Mouse (Mus musculus) brain, embryonic 14.5 days (tissue): ENCODE measurements at regions not wholly inside any gene's neighbourhood (a gene's known extent, or its start where the extent isn't known, plus 50 kb on each side); places are given as distances from the start of the nearest gene placed in this dataset.
A peak's percentile ranks its signal among the peaks of the same experiment; 100 is the strongest.
"Not testable (repeated sequence)": the region's sequence is repeated elsewhere in the genome, so short reads cannot be mapped to it uniquely, and the experiment has no call there.

ENCODE experiments used
- DNase-seq: peaks from one replicate; pipeline ENCODE4 v3.0.0-alpha.2; 2011; ENCODE audit warnings: low read depth
- CTCF ChIP-seq: fragments of 200-500 bp; IDR thresholded peaks from 2 replicates; pipeline ENCODE4 v1.5.1; 2012; ENCODE audit warnings: inconsistent platforms, mild to moderate bottlenecking, moderate library complexity, borderline replicate concordance; ENCODE audit not compliant: insufficient read depth, insufficient read length; ENCODE audit errors: extremely low read depth
- POLR2A ChIP-seq: fragments of 200-500 bp; IDR thresholded peaks from 2 replicates; pipeline ENCODE4 v1.6.1; 2012; ENCODE audit warnings: mild to moderate bottlenecking, inconsistent platforms, borderline replicate concordance; ENCODE audit not compliant: poor library complexity, insufficient read depth, insufficient read length, severe bottlenecking; ENCODE audit errors: extremely low read depth

DNA sequence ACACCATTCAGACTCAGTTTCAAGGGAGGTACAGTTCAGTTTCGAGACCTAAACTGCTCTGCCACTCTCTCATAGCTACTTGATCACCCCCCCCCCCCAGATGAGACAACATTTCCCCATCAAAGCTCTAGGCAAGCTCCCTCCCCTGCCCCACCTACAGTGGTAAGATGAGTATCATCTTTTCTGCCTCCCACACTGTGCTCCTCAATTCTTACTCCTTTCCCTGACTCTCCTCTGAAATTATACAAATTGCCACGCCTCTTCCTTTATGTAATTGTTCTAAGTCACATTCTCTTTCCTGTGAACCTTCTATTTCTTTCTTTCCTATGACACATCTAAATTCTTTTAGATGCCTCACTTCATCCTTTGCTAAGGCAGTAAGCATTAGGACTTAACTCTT lies 321.6 kb downstream of the Htr1b start:
- DNase-seq, result no peak
- TF ChIP-seq CTCF (no peak), POLR2A (no peak)

- TF ChIP-seq CTCF (no peak), POLR2A (no peak)
- DNase-seq, result no peak
Measured at GRCm38 (mm10) chr9:81308532-81309191, 325.0 kb downstream of the Htr1b start.

DNA sequence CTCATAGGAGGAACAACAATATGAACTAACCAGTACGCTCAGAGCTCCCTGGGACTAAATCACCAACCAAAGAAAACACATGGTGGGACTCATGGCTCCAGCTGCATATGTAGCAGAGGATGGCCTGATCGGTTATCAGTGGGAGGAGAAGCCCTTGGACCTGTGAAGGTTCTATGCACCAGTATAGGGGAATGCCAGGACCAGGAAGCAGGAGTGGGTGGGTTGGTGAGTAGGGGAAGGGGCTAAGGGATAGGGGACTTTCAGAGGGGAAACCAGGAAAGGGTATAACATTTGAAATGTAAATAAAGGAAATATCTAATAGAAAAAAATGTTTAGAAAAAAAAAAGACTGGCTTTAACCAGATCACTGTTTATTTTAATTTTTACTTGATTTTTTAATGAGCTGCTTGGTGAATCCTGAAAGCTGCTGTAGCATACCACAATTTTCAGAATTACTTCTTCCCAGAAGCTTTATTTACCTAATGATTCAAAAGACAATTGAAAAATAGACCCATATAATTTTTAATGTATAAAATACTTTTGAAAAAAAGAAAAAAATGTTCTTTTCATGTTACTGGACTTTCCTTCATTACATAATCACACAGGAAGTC lies 328.1 kb downstream of the Htr1b start:
- TF ChIP-seq POLR2A, result no peak
- no peak for TF ChIP-seq CTCF

GRCm38 (mm10) chr9:81275751-81276150 lies 357.9 kb downstream of the Htr1b start:
- TF ChIP-seq POLR2A, result no peak
- TF ChIP-seq CTCF, result no peak
- peak; percentile 1 for DNase-seq

More for the DNA sequence above, 328.1 kb downstream of the Htr1b start:
- no peak for DNase-seq

GRCm38 (mm10) chr9:81275336-81275735 lies 358.3 kb downstream of the Htr1b start:
- TF ChIP-seq POLR2A (no peak), CTCF (no peak)
- no peak for DNase-seq

DNA sequence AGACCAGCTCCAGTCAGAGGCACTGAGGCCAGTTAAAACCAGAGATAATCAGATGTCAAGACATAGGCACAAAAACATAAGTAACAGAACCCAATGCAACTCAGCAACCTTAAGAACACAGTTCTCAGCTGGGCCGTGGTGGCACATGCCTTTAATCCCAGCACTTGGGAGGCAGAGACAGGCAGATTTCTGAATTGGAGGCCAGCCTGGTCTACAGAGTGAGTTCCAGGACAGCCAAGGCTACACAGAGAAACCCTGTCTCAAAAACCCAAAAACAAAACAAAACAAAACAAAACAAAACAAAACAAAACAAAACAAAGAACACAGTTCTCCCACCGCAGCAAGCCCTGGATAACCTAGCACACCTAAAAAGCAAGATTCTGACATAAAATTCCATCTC lies 408.7 kb downstream of the Htr1b start:
- not testable (repeated sequence) for DNase-seq

- DNase-seq, result no peak
- TF ChIP-seq CTCF (no peak), POLR2A (no peak)
Measured at GRCm38 (mm10) chr9:81217938-81218337, 415.7 kb downstream of the Htr1b start.

DNA sequence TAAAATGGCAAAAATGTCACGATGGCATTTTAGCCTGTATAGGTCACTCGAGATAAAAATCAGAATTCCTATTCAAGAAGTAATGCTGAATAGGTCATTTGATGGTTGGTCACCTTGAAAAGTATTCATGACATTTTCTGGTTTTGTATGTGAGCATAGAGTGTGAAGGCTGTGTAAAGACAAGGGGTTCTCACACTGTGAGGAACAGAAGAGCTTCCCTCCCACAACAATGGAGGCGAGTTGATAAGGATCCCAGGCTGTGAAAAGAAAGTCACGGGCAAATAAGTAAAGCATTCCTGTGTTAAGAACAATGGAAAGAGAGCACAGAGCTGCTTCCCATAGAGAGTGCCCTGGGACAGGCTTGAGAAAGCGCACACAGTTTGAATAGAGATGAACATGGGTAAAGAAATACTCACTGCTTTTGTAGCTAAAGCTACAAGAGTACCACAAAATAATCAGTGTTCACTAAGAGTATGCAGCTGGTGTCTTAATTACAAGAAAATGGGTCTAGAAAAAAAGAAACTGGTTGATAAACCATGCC lies 418.0 kb downstream of the Htr1b start:
- TF ChIP-seq CTCF, result no peak
- TF ChIP-seq POLR2A, result no peak
- no peak for DNase-seq

DNA sequence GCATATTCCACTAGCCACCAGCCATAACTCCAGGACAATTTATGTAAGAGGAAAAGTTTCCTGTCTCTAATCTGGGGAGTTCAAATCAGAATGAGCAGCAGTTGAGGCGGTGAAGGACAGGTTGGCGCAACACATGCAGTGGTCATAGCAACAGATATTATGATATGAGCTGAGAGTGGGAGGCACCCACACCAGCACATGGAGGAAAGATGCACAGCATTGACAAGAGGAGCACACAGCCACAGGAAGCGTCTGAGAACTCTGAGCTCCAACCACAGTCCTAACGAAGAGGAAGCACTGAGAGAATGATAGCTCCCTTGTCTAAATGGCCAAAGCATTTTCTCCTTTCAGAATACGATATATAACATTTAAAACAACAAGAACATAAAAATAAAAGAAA lies 418.9 kb downstream of the Htr1b start:
- no peak for DNase-seq
- no peak for TF ChIP-seq POLR2A
- TF ChIP-seq CTCF, result no peak

DNA sequence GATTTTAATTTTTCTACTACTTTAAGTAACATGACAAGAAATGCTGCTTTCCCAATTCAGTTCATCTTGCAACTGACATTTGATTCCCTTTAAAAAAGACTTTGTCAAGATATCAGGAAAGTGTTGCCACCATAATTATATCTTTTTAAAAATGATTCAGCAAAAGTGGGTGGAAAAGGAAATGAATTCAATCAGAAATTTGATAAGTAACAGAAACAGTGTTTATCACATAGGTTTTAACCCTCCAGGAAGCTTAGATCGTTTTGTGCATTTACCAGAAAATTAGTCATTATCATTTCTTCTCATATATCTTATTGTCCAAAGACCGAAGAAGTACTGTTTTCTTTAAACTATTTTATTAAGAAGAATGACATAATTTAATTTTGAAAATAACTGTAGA lies 441.0 kb downstream of the Htr1b start:
- no peak for DNase-seq
- TF ChIP-seq CTCF (no peak), POLR2A (no peak)
